Mouse (Mus musculus): ENCODE data around the gene Ifnlr1.
"Not testable (repeated sequence)": the region's sequence is repeated elsewhere in the genome, so short reads cannot be mapped to it uniquely, and the experiment has no call there.

Ifnlr1 gene

DNA sequence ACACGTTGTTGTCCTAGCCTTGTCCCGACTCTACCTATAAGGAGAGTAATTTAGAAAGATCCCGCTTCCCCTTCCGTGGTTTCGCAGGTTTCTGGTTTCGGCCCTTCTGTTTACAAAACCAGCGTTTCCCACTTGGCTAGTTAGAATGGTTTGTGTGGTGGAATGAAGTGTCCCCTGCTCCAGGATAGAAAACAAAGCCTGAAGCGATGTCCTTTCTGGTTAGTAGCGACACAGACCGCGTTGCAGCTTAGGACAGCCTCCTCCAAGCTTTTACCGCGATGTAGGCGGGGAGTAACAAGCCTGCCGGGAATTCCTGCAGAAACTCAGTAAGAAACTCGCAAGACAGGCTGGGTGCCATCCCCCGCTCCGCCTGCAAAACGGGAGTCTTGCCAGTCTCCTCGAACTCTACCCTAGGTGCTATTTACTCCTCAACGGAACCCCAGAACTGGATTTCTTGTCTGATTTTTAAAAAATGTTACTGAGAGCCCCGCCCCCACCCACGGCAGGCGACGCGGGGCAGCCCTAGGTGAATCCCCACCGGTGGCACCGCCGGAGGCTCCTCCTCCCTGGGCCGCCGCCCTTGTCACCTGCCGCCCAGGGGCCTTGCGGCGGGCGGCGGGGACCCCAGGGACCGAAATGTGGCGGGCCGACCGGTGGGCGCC, at the start of gene Ifnlr1:
Gene Ifnlr1, plus strand, starts transcription at position 382 of the 662 bp plus-strand sequence.
- DNase-seq (ENCODE audit: low spot score in 2 of 2), result peak; percentile 64 to 66

- not testable (repeated sequence) for DNase-seq (ENCODE audit: low spot score in 2 of 2)
These were observed 44.6 kb upstream of the Ifnlr1 start for GRCm38 (mm10) chr4:135641302-135642079.

DNA sequence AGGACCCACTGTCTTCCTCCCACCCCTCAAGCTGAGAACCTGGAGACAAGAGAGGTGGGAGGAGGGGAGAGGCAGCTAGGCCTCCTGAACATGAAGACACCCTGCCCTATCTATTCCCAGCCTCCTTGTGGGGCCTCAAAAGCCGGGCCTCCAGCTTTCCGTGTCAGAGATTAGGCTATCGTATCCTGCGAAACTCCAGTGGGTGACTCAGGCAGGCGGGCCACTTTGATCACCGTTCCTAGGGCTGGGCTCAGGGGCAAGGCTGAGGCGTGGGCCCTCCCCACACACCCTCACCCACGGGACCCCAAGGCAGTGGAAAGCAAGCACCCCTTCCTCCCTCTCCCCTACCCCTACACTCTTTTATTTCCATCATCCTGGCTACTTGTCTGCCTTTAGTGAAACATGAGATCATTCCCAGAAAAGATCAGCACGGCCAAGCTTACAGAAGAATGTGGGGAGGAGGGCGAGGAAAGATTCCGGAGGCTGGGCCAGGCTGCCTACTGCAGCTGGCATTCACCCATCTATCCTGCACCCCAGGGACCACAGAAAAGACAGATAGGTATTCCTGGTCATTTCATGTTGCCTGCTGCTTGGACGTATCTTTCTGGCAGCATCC, 41.0 kb upstream of the Ifnlr1 start:
- DNase-seq (ENCODE audit: low spot score in 2 of 2), result no peak

GRCm38 (mm10) chr4:135652966-135653607, 33.0 kb upstream of the Ifnlr1 start:
- DNase-seq (ENCODE audit: low spot score in 2 of 2), result no peak

DNA sequence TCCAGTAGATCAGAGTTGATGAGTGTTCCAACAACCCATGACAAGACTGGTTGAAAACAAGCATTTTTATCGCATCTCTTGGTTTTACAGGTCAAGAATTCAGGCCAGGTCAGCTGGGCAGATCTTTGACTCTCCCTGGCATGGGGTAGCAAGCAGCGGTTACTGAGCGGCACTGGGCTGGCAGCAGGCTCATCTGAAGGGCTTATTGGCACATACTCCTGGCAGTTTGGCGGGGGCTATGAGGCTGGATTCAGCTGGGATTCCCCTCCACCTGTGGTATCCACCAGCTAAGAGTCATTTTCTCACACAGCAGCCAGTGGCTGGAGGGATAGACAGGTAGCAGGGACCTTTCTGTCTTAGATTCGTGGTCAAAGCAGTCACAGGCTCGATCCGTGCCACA, 32.1 kb upstream of the Ifnlr1 start:
- DNase-seq (ENCODE audit: low spot score in 2 of 2), result no peak

DNA sequence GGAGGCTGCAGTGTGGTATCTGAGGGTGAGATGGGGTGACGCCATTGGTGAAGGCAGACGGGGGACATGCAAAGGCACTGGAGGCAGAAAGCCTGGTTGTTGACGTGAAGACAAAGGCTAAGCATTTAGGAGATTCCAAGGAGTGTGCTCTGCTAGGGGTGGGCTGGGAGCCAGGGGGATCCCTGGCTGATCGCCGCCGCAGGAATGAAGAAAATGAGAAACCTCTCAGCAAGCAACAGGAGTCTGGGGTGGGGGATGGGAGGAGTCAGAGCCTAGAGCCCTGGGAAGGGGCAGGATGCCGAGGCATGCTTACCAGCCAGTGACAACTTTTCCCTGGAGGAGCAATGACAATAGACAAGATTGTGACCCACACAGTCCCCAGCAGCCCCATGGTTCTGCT, 30.6 kb upstream of the Ifnlr1 start:
- no peak for DNase-seq (ENCODE audit: low spot score in 2 of 2)

GRCm38 (mm10) chr4:135656094-135656589, 29.9 kb upstream of the Ifnlr1 start:
- DNase-seq (ENCODE audit: low spot score in 2 of 2), result no peak

- DNase-seq (ENCODE audit: low spot score in 2 of 2), result no peak
These were observed 27.6 kb upstream of the Ifnlr1 start for GRCm38 (mm10) chr4:135658484-135658883.

GRCm38 (mm10) chr4:135658899-135659298, 27.2 kb upstream of the Ifnlr1 start:
- DNase-seq (ENCODE audit: low spot score in 2 of 2), result no peak

GRCm38 (mm10) chr4:135661082-135661809, 24.8 kb upstream of the Ifnlr1 start:
- no peak for DNase-seq (ENCODE audit: low spot score in 2 of 2)

DNA sequence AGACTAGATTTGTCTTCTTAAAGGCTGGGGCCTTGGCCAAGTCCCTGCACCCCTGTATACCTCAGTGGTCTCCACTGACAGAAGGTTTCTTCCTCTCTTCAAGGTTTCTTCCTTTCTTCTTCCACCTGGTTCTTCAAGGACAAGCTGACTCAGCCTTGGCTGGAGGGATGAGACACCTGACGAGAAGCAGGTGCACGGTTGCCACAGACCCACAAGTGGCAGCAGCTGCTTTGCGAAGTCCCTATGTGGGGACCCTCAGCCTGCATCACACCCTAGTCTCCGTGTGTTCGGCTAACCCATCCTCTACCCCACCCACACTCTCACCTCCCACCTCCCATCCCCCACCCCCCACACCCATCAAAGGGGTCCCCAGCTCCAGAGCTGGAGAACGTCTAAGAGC, 24.1 kb upstream of the Ifnlr1 start:
- no peak for DNase-seq (ENCODE audit: low spot score in 2 of 2)

DNA sequence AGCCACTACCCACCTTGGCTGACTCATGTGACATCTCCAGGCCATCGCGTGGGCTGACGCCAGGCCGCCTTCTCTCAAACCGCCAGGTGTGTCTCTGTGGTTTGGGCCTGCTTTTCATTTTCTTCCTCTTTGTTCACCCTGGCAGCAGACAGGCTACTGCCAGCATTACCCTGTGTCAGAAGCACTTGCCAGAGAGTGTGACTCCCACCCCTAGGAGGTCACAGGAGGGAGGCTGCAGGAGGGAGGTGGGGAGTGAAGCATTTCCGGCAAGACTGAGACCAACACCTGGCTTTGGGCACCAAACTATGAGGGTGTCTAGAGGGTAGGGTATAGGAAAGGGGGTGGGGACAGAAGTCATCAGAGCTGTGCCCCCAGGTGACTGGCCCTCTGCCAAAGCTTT, 21.4 kb upstream of the Ifnlr1 start:
- no peak for DNase-seq (ENCODE audit: low spot score in 2 of 2)

GRCm38 (mm10) chr4:135666192-135666975, 19.7 kb upstream of the Ifnlr1 start:
- peak in 1 of 2 experiments; percentile 24 for DNase-seq (ENCODE audit: low spot score in 2 of 2)

GRCm38 (mm10) chr4:135667266-135667844, 18.7 kb upstream of the Ifnlr1 start:
- DNase-seq (ENCODE audit: low spot score in 2 of 2), result peak in 1 of 2 experiments; percentile 29

- DNase-seq (ENCODE audit: low spot score in 2 of 2), result no peak
These were observed 12.6 kb upstream of the Ifnlr1 start for GRCm38 (mm10) chr4:135673507-135673906.

DNA sequence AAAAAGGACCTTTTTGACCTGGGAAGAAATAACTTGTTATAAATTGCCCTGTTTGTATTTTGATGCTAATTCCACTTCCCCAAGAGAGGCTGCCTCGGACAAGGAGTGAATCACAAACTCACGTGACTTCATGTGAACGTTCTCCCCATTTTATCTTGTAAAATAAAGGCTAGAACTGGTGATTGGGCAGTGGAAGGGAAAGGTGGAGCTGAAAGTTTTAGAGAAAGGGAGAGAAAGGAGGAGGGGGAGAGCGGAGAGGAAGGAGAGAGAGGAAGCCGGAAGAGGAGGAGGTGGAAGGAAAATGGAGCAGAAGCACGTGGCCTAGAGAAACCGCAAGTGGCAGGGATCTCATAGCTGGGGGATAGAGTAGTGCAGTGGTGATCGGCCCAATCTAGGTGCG, 11.1 kb upstream of the Ifnlr1 start:
- no peak for DNase-seq (ENCODE audit: low spot score in 2 of 2)

DNA sequence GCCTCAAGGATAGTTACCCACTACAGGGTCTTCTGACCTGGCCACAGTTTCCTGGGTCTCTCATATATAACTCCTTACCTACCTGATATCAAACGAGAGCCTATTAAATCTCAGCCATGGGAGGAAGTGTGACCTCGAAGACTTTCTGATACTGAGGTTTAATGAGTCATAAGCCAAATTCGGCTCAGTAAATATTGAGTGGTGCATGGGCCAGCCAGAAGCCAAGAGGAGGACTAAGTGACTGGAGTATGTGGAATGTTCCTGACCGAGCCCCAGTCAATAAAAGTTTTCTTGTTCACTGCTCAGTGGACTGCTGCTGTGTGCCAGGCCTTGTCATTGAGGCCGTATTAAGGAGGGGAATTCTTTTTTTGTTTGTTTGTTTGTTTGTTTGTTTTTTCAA, 9.6 kb upstream of the Ifnlr1 start:
- DNase-seq (ENCODE audit: low spot score in 2 of 2), result no peak

GRCm38 (mm10) chr4:135679316-135679715, 6.8 kb upstream of the Ifnlr1 start:
- no peak for DNase-seq (ENCODE audit: low spot score in 2 of 2)

GRCm38 (mm10) chr4:135681789-135682188, 4.3 kb upstream of the Ifnlr1 start:
- DNase-seq (ENCODE audit: low spot score in 2 of 2), result no peak

DNA sequence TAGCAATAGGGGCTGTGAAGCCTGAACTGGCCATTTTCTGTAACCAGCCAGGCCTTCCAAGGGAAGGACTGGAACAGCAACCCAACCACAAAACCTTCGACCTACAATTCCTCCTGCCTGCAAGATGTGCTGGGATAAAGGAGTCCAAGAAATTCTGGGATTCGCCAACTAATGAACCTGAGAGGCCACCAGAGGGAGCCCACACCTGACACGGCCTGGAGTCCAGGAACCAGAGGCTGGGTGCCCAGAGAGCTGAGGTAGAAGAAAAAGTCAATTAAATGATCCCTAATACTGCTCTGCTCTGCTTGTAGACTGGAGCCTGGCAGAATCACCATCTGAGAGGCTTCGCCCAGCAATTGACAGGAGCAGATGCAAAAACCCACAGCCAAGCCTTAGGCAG, 2.5 kb upstream of the Ifnlr1 start:
- peak in 1 of 2 experiments; percentile 12 for DNase-seq (ENCODE audit: low spot score in 2 of 2)

Measured in frontal cortex, postnatal 36 days (tissue).